Mouse (Mus musculus) spleen, embryonic (tissue): Measurements from ENCODE around the gene Kcnab2.

ENCODE experiments used
- CTCF ChIA-PET: fragments of 350-600 bp; sonication (Branson Sonifier 250); formaldehyde crosslinking; loops from one replicate; lab custom pipeline; 2022; lab: Charles Lee

The Kcnab2 gene

DNA sequence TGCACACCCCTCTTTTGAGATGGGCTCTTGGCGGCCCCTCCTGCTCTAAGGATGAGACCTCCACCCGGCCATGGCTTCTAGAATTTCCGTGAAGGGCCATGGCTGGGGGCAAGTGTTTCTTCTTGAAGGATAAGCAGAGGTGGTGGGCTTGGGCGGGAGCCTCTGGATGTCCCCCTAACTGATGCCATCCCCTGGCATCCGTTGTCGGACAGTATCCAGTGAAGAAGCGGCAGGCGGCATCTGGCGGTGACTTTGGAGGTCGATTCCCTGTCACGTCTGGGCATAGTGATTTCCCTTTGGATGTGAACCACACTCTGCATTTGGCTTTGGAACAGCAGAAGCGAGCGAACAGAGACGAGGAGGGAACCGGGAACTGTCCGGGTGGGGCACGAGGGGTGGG, 85.0 kb downstream of the Kcnab2 start:
- CTCF ChIA-PET: no interaction called here

GRCm38 (mm10) chr4:152392192-152392591, 85.5 kb downstream of the Kcnab2 start:
- CTCF ChIA-PET: no interaction called here

DNA sequence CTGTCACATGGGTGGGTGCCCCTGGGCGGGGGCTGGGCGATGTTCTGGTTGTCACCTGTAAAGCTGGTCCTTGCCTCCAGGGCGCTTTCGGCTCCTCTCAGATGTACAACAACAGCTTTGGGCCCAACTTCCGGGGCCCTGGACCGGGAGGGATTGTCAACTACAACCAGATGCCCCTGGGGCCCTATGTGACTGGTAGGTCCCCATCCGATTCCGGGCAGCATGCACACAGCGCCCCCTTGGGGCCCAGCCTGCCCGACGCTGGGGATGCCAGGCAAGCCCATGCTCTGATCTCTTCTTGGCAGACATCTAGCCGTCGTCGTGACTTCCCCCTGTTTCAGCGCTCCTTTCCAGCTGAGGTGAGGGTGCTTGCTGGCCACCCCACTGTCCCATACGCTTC, 92.0 kb downstream of the Kcnab2 start:
- CTCF ChIA-PET: no interaction called here

DNA sequence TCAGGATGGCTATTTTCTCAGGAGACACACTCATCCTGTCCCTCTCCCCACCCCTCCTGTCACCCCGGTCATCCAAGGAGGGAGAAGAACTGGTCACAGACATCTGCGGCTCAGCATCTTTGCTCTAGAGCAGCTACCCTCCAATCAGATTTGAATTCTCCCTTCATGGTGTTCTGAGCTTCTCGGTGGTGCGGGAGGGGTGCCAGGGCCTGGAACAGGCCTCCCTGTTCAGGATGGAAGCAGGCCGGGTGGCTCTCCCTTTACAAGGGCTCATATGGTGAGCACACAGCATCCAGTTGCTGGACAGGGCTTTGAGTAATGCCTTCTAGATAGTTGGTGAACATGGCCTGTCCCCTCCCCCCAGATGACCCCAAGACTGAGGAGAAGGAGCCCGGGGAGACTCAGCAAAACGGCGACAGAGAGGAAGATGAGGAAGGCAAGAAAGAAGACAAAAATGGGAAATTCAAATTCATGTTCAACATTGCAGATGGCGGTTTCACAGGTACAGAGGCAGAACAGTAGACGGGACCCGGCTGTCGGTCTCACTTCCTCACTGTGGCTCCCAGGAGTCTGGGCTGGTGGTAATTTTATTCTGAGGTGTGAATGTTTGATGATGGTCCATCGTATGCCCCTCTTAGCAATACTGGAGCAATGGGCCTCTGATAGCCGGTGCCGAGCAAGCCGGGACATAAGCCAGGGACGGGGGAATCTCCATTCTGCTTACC, 95.0 kb downstream of the Kcnab2 start:
- CTCF ChIA-PET: no interaction called here

DNA sequence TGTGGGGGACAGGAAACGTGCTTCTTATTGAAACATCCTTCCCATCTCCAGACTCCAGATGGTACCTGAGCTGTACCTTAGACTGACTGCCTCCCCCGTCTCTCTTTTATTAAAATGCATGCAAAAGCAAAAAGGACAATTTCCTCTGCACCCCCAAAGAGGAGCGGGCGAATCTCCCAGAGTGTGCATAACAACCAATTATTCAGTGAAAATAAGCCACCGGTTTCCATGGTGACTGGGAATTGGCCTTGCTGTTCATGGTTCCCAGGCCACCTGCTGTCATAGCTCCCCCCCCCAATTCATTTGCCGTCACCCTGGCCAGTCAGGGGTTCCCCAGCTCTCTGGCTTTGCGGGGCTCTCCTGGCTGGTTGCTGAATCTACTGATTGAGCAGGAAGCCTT, 112.4 kb downstream of the Kcnab2 start:
- CTCF ChIA-PET: no interaction called here

- CTCF ChIA-PET: no interaction called here
These were observed 115.5 kb downstream of the Kcnab2 start for GRCm38 (mm10) chr4:152362180-152362579.

- CTCF ChIA-PET: no interaction called here
These were observed 116.8 kb downstream of the Kcnab2 start for GRCm38 (mm10) chr4:152360855-152361254.

DNA sequence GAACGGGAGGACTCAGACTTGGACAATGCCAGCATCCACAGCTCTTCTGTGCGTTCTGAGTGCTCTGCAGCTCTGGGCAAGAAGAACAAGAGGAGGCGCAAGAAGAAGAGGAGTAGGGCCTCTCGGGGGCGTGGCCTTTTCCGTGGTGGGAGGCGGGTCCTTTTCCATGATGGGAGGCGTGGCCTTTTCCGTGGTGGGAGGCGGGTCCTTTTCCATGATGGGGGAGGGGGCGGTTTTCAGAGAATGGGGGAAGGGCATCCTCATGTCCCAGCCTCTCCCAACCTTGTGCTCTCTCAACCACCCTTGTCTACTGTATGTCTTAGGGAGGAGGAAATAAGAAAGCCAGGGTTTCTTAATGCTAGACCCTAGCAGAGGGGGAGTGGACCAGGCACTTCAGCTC, 118.0 kb downstream of the Kcnab2 start:
- CTCF ChIA-PET: no interaction called here

DNA sequence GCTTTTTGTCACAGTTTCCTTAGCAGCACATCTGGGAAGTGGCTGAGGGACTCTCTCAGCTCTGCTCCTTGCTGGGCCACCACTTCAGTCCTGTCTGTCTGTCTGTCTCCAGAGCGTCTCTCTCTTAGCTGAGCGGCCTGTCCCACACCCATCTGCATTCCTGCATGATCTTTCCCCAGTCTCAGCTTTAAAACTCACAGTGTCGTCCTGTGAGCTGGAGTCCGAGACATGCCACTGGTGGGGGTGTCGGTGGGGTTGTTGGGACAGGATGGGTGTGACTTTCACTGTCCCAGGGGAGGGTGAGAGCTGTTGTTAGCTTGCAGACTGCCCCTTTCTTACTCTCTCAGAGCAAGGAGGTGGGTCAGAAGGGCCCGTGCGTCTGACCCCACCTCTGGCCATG, 122.0 kb downstream of the Kcnab2 start:
- CTCF ChIA-PET: no interaction called here

GRCm38 (mm10) chr4:152353886-152354637, 123.6 kb downstream of the Kcnab2 start:
- CTCF ChIA-PET: no interaction called here

DNA sequence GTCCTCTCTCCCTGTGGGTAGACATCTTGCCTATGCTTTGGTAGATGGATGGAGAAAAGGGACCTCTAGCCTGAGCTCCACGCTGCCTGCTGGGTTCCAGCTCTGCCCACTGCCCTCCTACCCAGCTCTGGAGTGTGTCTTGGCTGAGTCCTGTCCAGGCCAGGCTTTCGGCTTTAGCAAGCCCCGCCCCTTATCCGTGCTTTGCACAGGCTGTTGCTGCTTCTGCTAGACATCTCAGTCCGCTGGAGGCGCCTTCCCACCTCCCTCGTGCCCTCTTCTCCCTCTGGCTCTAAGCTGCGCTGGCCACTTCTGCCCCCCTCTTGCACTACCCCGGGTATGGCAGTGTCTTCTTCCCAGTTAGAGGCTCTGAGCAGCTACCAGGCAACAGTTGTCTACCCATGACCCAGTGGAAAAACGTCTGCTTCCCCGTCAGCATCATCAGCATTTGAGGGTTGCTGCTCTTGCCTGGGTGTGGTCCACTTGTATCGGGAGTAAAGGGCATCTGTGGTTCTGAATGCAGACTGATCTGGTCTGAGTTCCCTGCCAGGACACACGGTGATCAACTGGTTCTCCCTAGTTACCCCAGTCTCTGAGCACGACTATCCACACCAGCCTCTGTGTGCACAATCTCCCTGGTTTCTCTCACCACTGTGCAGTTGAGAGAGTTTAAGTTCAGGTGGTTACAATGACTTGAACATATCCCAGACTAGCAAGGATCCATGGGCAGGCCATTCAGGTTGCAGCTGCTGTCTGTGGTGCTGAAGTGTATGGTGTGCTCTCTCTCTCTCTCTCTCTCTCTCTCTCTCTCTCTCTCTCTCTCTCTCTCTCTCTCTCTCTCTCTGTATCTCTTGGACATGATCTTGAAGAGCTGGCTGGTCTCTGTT, 126.0 kb downstream of the Kcnab2 start:
- CTCF ChIA-PET: interaction anchor here (0.6 kb wide), 1 partner anchor 8 kb away, joined by 5 read pairs; no protein-coding TSS in a partner anchor

DNA sequence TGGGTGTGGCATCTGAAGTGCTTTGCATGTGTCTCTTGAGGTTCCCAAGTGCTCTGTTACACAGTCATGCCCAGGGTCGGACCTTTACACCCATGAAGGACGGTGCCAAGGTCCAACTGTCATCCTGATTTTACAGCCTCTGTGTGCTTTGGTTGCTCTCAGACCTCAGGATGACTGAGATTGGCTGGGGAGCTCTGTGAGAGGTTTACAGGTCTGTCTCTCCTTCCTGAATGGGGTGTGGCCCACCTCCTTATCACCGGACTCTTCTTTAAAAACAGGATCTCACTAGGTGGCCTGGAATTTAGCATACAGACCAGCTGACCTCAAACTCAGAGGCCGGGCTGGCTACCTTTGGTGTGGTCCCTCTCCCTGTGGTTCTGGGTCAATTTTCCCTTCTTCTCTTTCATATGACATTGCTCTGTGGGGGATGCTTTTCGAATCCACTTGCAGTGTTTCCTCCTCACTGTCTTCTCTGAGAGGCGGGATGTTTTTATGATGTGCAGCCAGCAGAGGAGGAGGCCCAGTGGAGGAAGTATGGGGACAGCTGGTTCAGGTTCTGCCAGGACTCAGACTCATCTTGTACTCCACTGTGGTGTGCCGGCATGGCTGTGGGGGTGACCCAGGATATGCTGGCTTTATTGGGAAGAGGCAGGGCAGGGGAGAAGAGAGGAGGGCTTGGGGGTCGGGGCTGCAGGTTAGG, 126.8 kb downstream of the Kcnab2 start:
- CTCF ChIA-PET: no interaction called here

GRCm38 (mm10) chr4:152349837-152350381, 127.8 kb downstream of the Kcnab2 start:
- CTCF ChIA-PET: interaction anchor here (0.6 kb wide), 1 partner anchor 19 kb away, joined by 6 read pairs; no protein-coding TSS in a partner anchor

DNA sequence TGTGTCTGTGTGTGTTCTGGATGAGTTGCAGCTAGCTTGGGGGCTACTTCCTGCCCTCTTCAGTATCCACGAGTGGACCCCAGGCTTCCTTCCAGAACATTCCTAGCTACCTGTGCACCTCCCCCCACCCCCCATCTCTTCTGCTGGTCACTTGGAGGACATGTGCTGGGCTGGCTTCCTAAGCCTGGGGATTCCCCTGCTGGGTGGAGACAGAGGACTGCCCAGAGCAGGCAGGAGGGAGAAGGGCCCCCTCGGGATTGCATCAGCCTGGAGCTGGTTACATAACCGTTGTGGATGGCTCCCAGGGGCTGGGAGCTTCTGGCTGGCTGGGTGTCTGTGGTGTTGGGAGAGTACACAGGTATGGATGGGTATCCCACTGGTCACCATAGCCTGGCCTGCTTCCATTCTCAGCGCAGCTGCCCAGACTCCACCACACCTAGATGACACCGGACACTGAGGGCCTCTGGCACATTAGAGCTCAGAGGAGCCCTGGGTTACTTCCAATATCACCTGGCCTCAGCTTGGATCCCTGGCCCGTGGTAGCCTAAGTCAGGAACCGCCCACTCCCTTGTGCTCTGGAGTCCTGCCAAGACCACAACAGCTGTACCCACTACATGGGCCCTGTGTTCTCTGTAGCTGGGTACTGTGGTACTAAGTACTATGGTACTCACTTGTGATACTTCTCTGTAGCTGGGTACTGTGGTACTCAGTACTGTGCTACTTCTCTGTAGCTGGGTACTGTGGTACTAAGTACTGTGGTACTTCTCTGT, 132.4 kb downstream of the Kcnab2 start:
- CTCF ChIA-PET: no interaction called here

GRCm38 (mm10) chr4:152344651-152345050, 133.0 kb downstream of the Kcnab2 start:
- CTCF ChIA-PET: no interaction called here

DNA sequence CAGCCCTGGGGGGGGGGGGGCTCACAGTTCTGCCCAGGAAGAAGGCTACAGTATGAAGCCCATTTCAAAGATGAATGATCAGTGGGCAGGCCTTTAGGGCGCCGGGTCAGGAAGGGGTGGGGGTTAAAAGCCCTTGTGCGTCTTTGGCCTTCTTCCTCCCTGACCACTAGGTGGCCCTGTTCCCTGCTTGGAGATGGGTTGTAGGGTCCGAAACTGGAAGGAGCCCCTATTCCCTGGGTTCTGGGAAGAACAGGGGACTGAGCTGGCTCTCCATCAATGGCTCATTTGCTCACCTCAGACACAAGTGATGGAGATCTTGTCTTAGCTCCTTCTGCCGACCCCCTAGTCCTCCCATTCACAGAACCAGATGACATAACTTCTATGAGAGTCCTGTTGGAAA, 134.4 kb downstream of the Kcnab2 start:
- CTCF ChIA-PET: interaction anchor here (0.7 kb wide), 1 partner anchor 8 kb away, joined by 5 read pairs; no protein-coding TSS in a partner anchor
